Mouse (Mus musculus) frontal cortex, postnatal 14 days (tissue): ENCODE measurements around the gene Pbsn.
A peak's percentile ranks its signal among the peaks of the same experiment; 100 is the strongest.
"Not testable (repeated sequence)": the region's sequence is repeated elsewhere in the genome, so short reads cannot be mapped to it uniquely, and the experiment has no call there.

ENCODE experiments used
- DNase-seq, 2 experiments: peaks; one replicate each; pipeline ENCODE4 v3.0.0; 2022; ENCODE audit warnings: low spot score in 2 of 2

Gene Pbsn

GRCm38 (mm10) chrX:77853523-77853922 lies at the start of gene Pbsn:
Gene Pbsn (minus strand): TSS chrX:77853623.
- no peak for DNase-seq

GRCm38 (mm10) chrX:77880033-77880432 lies 26.6 kb upstream of the Pbsn start:
- DNase-seq = not testable (repeated sequence)

- DNase-seq = not testable (repeated sequence)
These were observed 11.0 kb upstream of the Pbsn start, which contains the start of gene Gm14744 for GRCm38 (mm10) chrX:77864458-77864857. Gene Gm14744 (plus strand): TSS chrX:77864758.

- DNase-seq = no peak
These were observed 41.4 kb downstream of the Pbsn start for GRCm38 (mm10) chrX:77812031-77812430.

GRCm38 (mm10) chrX:77810608-77811206 lies 42.7 kb downstream of the Pbsn start:
- DNase-seq = peak in 1 of 2 experiments; percentile 48

- DNase-seq = peak in 1 of 2 experiments; percentile 20
These were observed 44.8 kb downstream of the Pbsn start for GRCm38 (mm10) chrX:77808602-77809001.

GRCm38 (mm10) chrX:77802293-77802692 lies 51.1 kb downstream of the Pbsn start:
- no peak for DNase-seq

- DNase-seq = no peak
These were observed 51.9 kb downstream of the Pbsn start for GRCm38 (mm10) chrX:77801543-77801942.

- no peak for DNase-seq
These were observed 53.9 kb downstream of the Pbsn start for GRCm38 (mm10) chrX:77799554-77799953.

GRCm38 (mm10) chrX:77797801-77798200 lies 55.6 kb downstream of the Pbsn start:
- no peak for DNase-seq

- DNase-seq = no peak
These were observed 56.5 kb downstream of the Pbsn start for GRCm38 (mm10) chrX:77796916-77797315.

- peak in 1 of 2 experiments; percentile 25 for DNase-seq
These were observed 57.1 kb downstream of the Pbsn start, which contains the start of gene Prkx for GRCm38 (mm10) chrX:77796238-77796835. Gene Prkx (minus strand): TSS chrX:77796278.

- DNase-seq = peak; percentile 75 to 82
These were observed 57.6 kb downstream of the Pbsn start for GRCm38 (mm10) chrX:77795858-77796174.

GRCm38 (mm10) chrX:77794962-77795857 lies 58.2 kb downstream of the Pbsn start:
- peak in 1 of 2 experiments; percentile 12 for DNase-seq

GRCm38 (mm10) chrX:77788675-77789074 lies 64.7 kb downstream of the Pbsn start:
- no peak for DNase-seq
